Mouse (Mus musculus): ENCODE data around the gene Ushbp1. TPM values are rescaled to one million over a fixed set of nuclear protein-coding genes. Genes with fewer than 3 reads are reported as not detected.

The Ushbp1 gene
- polyA plus RNA-seq, 1 experiment from 2014 or later = 5.9 TPM

DNA sequence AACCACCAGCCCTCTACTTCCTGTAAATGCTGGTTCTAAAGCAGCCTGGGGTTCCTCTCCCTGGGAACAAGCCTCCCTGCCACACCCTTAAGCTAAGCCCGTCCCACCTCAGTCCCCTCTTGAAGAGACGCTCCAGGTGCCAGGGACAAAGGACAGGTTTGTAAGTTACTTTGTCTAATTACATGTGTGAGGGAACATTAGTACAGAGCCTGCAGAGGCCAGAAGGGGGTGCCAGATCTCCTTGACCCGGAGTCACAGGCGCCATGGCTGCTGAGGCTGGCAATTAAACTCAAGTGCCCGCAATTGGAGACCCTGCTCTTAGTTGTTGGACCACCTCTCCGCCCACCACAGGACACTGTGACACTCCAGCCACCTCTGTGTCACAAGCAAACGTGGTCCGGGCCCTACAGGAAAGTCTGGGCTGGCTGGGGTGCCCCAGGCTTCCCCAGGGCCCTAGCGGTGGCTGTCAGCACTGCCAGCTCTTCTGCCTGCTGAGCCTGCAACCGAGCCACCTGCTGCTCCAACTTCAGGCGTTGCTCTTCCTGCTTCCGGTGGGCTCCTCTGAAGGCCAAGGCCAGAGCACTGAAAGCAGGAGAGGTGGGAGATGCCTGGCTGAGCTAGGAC lies 10.3 kb downstream of the Ushbp1 start:
- Histone ChIP-seq H3K27me3 (ENCODE audit: poor library complexity, severe bottlenecking) (no peaks in the 10 kb centered on the region), H3K27ac (peak overlapping the region; percentile 48), H3K4me3 (peak overlapping the region; percentile 6; the same call in 1 of the 2 replicates), H3K9me3 (no peaks in the 10 kb centered on the region), H3K4me1 (peaks cover 37% of the 10 kb centered on the region), H3K36me3 (replicated peaks) (no peaks in the 10 kb centered on the region)
- WGBS = 76% methylated on average over 12 of the region's 12 CpGs
- DNase-seq (ENCODE audit: extremely low spot score, low spot score) = no peak

DNA sequence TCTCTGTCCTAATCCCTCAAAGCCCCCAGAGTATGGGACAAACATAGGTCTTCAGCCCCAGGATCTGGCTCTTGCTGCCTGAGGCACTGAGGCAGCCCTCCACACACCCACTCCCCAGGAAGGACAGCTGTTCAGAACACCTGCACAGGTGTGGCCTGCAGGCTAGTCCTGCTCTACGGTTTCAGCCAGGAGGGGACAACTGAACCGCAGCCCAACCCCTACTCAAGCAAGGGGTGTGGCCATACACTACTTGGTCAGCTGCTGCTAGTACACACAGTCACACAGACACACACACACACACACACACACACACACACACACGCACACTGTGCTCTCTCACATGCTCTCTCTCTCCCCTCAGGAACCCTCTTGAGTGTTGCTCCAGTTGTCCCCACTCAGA lies 11.7 kb downstream of the Ushbp1 start:
- H3K4me3 ChIP-seq = peak overlapping the region; percentile 71; the same call in 1 of the 2 replicates
- H3K9me3 ChIP-seq = no peaks in the 10 kb centered on the region
- H3K27ac ChIP-seq = peak overlapping the region; percentile 98
- peaks cover 52% of the 10 kb centered on the region for H3K4me1 ChIP-seq
- WGBS = 52% methylated on average over 3 of the region's 3 CpGs
- peaks cover 4% of the 10 kb centered on the region for H3K36me3 ChIP-seq (replicated peaks)
- DNase-seq (ENCODE audit: extremely low spot score, low spot score) = no peak
- H3K27me3 ChIP-seq (ENCODE audit: poor library complexity, severe bottlenecking) = no peaks in the 10 kb centered on the region

DNA sequence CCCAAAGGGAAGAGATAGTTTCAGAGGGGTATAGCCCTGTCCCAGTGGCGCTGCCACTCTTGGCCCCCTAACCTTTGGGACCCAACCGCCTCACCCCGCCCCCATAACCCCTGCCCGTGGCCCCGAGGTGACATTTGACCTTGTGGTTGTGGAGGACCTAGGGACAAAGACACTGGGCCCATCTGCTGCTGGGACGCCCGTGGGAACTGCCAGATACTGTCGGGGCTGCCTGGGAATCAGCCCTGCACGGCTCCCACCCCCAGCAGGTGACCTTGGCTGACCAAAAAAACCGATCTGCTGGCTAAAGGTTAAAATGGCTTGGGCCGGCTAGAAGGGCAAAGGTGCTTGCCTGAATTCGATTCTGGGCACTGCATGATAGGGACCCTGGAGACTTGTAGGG lies 12.2 kb downstream of the Ushbp1 start:
- peak overlapping the region; percentile 71 for H3K4me3 ChIP-seq
- 13% methylated on average over 12 of the region's 12 CpGs for WGBS
- peaks cover 57% of the 10 kb centered on the region for H3K4me1 ChIP-seq
- DNase-seq (ENCODE audit: extremely low spot score, low spot score) = no peak
- H3K27ac ChIP-seq = peak overlapping the region; percentile 98
- no peaks in the 10 kb centered on the region for H3K9me3 ChIP-seq
- peaks cover under 1% of the 10 kb centered on the region for H3K27me3 ChIP-seq (ENCODE audit: poor library complexity, severe bottlenecking)
- H3K36me3 ChIP-seq (replicated peaks) = peaks cover 9% of the 10 kb centered on the region

DNA sequence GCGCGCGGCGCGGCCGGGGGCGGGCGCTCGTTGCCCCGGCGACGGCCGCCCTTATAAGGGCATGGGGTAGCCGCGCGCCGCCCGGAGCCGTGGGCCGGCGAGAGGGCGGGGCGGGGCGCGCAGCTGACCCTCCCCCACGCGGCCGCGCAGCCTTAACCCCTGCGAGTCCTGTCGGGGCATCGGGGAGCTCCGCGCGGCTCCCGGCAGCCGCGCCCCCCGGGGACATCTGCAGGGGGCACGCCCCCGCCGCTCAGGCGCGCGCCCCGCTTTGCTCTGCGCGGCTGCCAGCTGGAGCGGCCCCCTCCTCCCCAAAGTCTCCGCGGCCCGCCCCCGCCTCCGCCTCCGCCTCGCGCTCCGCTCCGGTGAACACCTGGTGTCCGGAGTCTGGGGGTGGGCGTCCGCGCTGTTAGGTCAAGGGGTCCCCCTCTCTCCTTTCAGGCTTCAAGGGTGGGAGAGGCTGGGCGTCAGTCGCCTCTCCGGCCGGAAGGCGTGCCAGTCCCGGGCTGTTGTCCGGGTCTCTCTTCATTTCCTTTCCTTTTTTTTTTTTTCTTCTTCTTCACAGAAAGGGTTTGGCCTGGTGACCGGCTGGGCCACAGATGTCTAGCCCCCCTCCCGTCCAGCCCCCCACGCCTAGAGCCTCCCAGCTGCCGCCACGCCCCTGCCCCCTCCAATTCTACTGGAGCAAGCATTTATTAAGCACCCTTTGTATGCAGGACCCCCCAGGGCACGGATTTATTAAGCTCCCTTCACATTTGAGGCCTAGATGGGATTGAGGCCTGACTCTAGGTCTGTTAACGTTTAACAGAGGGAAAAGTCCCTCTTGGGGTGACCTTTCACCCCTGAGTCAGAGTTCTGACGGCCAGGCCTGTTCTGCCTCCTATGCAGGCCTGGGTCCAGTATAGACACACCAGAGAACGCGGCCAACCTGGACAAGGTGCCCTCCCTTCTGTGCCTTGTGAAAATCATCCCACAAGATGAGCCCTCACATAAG lies 13.3 kb downstream of the Ushbp1 start:
- Histone ChIP-seq H3K27ac (peak overlapping the region; percentile 98), H3K4me3 (peak overlapping the region; percentile 71), H3K36me3 (replicated peaks) (peaks cover 20% of the 10 kb centered on the region), H3K4me1 (peaks cover 64% of the 10 kb centered on the region), H3K9me3 (no peaks in the 10 kb centered on the region; the same call in 1 of the 2 replicates), H3K27me3 (ENCODE audit: poor library complexity, severe bottlenecking) (peaks cover 12% of the 10 kb centered on the region)
- WGBS = under 1% methylated on average over 80 of the region's 80 CpGs
- DNase-seq (ENCODE audit: extremely low spot score, low spot score) = peak; percentile 82

DNA sequence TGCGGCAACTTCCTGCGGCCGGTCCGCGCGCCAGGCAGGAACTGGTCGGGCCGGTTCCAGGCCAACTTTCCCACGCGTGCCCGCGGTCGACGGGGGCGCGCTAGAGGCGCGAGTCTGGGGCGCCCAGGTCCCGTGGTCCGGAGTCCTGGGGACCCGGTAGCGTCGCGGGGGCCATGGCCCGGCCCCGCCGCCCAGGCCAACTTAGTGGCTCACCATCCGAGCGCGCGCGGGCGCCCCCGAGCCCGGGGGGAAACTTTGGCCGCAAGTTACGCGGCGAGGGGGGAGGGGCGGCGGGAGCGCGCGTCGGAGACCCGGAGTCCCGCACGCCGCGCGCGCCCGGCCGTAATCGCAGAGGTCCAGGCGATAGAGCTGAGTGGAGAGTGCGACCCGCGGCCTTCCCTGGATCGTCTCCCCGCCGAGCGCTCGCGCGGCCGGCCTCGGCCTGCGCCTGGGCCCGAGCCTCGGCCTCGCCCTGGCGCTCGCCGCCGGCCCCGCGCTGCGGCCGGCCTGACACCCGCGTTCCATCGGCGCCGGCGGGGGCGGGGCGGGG lies 14.1 kb downstream of the Ushbp1 start, which contains the start of gene Nr2f6:
Gene Nr2f6, minus strand, starts transcription at position 540 of the 550 bp plus-strand sequence.
- Histone ChIP-seq H3K27me3 (ENCODE audit: poor library complexity, severe bottlenecking) (peaks cover 20% of the 10 kb centered on the region), H3K4me3 (peak within 1 kb of the TSS; percentile 71)
- peak; percentile 72 for DNase-seq (ENCODE audit: extremely low spot score, low spot score)

DNA sequence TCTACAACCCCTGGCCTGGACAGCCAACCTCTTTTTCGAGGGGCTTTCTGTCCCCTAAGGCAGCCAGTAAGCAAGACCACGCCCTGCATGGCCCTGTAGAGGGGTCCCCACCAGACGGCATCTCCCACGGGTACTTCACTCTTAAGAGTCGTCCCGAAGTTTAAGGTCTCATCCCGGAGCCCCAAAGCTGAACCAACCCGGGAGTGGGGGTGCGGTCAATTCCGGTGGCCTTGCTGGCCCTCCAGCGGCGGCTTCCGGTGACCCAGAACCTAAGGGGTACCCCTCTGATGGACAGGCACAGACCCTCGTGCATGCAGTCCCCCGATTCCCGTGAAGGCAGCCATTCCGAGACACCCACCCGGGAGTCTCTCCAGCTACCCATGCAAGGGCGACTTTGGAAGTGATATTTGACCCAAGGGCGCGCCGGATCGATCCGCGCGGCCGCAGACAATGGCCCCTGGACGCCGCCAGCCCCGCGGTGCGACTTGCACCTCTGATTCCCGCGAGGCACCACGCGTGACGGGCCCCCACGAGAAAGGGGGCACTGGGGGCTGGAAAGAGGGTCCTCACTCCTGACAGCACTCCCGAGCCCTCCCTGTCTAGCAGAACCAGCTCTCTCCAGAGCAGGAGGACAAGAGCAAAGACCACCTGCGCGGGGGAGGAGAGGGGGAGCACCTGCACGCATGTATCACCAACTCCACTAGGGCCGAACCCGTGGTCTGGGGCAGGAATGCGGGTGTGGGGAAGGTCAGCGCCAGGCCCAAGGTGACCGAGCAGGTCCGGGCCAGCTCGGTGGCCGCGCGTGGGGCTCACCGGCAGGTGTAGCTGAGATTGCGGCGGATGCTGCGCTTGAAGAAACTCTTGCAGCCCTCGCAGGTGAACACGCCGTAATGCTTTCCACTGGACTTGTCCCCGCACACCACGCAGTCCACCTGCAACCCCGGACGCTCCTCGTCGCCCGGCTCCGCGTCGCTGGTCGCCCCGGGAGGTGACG lies 15.1 kb downstream of the Ushbp1 start:
- H3K9me3 ChIP-seq = no peaks in the 10 kb centered on the region; the same call in 1 of the 2 replicates
- H3K36me3 ChIP-seq (replicated peaks) = peaks cover 38% of the 10 kb centered on the region
- DNase-seq (ENCODE audit: extremely low spot score, low spot score) = peak; percentile 44
- 1% methylated on average over 72 of the region's 72 CpGs for WGBS
- H3K27me3 ChIP-seq (ENCODE audit: poor library complexity, severe bottlenecking) = peaks cover 25% of the 10 kb centered on the region
- peak overlapping the region; percentile 98 for H3K27ac ChIP-seq
- peak overlapping the region; percentile 71 for H3K4me3 ChIP-seq
- peaks cover 78% of the 10 kb centered on the region for H3K4me1 ChIP-seq

More for the DNA sequence above, 14.1 kb downstream of the Ushbp1 start, which contains the start of gene Nr2f6:
- under 1% methylated on average over 89 of the region's 89 CpGs for WGBS
- H3K4me1 ChIP-seq = peaks cover 71% of the 10 kb centered on the region
- H3K36me3 ChIP-seq (replicated peaks) = peaks cover 28% of the 10 kb centered on the region
- peak within 1 kb of the TSS; percentile 98 for H3K27ac ChIP-seq
- no peaks in the 10 kb centered on the region; the same call in 1 of the 2 replicates for H3K9me3 ChIP-seq

DNA sequence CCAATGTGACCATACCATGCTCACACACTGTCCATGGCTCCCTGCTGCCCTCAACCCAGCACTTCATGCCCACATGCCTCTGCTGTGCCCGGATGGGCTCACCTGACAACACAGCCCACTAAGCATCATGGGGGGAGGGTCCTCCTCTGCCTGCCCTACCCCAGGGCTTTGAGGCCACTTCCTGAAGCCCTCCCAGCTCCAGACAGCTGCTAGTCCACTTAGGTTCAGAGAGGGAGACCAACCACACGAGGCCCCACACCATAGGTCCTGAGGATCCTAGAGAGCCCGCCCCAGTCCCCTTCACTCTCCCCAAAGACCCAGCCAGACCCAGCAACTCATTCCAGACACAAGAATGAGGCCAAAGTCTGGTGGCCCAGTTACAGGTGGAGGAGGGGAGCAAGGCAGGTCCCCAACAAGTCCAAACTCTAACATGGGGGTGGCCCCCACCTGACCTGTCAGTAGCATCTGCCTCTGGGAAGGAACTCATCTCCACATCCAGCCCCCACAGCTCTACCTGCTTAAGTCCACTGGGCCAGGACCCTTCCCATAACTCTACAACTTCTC lies 16.0 kb downstream of the Ushbp1 start:
- H3K4me1 ChIP-seq = peaks cover 85% of the 10 kb centered on the region
- WGBS = 40% methylated on average over 3 of the region's 3 CpGs

DNA sequence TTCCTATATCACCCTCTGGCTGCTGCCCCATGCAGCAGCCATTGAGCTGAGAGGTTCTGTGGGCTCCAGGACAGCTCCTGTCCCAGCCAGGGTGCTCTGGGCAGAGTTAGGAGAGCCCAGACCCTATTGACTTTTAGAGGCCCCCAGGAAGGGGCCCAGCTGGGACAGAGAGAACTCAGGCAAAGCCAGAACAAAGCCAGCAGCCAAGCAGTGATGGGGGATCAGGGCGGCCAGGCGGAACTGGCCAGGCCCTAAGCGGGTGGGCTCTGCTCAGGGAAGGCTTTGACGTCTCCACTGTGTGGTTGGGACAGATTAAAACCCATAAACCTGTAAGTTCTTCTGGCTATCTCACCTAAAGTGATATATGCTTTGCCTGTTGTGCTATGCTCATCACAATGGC lies 16.6 kb downstream of the Ushbp1 start:
- Histone ChIP-seq H3K4me1 (peaks cover 84% of the 10 kb centered on the region), H3K36me3 (replicated peaks) (peaks cover 53% of the 10 kb centered on the region), H3K4me3 (peak overlapping the region; percentile 71), H3K27ac (peak overlapping the region; percentile 98), H3K27me3 (ENCODE audit: poor library complexity, severe bottlenecking) (peaks cover 30% of the 10 kb centered on the region), H3K9me3 (no peaks in the 10 kb centered on the region; the same call in 1 of the 2 replicates)
- WGBS = 29% methylated on average over 4 of the region's 4 CpGs
- no peak for DNase-seq (ENCODE audit: extremely low spot score, low spot score)

More for the DNA sequence above, 16.0 kb downstream of the Ushbp1 start:
- H3K36me3 ChIP-seq (replicated peaks) = peaks cover 47% of the 10 kb centered on the region
- peaks cover 30% of the 10 kb centered on the region for H3K27me3 ChIP-seq (ENCODE audit: poor library complexity, severe bottlenecking)
- DNase-seq (ENCODE audit: extremely low spot score, low spot score) = no peak
- no peaks in the 10 kb centered on the region; the same call in 1 of the 2 replicates for H3K9me3 ChIP-seq
- peak overlapping the region; percentile 98 for H3K27ac ChIP-seq
- peak overlapping the region; percentile 71 for H3K4me3 ChIP-seq

DNA sequence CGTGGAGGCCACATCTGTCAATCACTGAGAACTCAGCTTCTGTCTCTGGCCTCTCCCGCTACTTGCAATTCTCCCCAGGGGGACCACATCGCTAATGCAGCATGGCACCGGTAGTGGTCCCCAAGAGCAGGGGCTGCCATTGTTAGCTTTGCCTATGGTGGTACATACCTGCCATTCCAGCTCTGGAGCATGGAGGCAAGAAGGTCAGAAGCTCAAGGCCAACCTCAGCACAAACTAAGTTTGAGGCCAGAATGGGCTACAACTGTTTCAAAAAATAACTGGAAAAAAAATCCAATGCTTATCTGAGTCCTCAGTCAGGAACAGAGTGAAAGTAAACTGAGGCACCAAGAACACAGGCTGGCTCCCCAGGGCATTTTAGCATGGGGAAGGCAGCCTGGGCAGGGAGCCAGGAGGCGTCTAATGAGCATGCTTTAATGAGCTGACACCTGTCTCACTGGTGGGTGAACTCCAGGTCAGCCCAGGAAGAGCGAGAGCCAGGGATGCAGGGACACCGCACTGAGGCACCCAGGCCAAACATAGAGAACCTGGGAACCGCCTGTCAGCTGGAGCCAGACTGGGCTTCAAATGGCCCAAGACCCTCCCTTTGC lies 19.1 kb downstream of the Ushbp1 start:
- H3K27me3 ChIP-seq (ENCODE audit: poor library complexity, severe bottlenecking) = peaks cover 30% of the 10 kb centered on the region
- 51% methylated on average over 8 of the region's 8 CpGs for WGBS
- peaks cover 73% of the 10 kb centered on the region for H3K36me3 ChIP-seq (replicated peaks)
- no peak for DNase-seq (ENCODE audit: extremely low spot score, low spot score)
- peak overlapping the region; percentile 47 for H3K4me3 ChIP-seq
- H3K9me3 ChIP-seq = no peaks in the 10 kb centered on the region; the same call in 1 of the 2 replicates
- H3K4me1 ChIP-seq = peaks cover 66% of the 10 kb centered on the region
- H3K27ac ChIP-seq = peak overlapping the region; percentile 78

DNA sequence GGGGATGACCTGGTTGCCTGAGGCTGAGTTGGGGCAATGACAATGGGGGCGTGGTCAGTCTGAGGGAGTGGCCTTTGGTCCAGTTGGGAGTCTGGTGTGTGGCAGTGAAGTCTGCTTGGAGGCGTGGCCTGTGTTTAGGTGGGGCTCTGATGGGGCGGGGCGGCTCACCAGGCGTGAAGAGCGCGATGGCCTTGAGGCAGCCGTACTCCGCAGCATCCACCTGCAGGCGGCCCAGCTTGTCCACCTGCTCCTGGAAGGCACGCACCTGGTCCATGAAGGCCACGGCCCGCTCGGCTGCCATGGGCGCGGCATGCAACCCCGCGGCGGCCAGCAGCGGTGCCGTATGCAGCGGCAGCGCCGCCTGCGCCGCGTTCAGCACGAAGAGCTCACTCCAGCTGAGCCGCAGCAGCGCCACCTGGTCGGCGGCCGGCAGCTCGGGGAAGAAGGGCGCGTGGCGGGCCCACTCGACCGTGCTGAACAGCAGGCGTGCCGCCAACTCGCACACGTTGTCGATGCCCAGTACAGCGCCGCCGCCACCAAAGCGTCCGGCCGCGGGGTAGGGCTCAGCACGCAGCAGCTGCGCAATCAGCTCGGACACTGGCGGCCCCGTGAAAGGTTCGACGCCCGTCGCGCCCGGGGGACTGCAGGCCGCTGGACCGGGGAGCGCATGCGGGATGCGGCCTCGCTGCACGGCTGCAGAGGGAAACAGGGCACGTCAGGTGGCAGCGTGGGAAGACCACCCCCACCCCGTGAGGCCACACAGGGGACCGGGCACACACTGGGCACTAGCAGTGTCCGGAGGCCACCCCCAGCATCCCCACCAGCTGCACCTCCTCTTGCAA lies 19.8 kb downstream of the Ushbp1 start:
- H3K36me3 ChIP-seq (replicated peaks) = peaks cover 73% of the 10 kb centered on the region

More for the DNA sequence above, 19.8 kb downstream of the Ushbp1 start:
- Histone ChIP-seq H3K9me3 (no peaks in the 10 kb centered on the region; the same call in 1 of the 2 replicates), H3K4me3 (peak overlapping the region; percentile 47), H3K4me1 (peaks cover 65% of the 10 kb centered on the region), H3K27ac (peak overlapping the region; percentile 78), H3K27me3 (ENCODE audit: poor library complexity, severe bottlenecking) (peaks cover 30% of the 10 kb centered on the region)
- DNase-seq (ENCODE audit: extremely low spot score, low spot score) = peak; percentile 68
- WGBS = 8% methylated on average over 74 of the region's 74 CpGs

All from forebrain, embryonic 10.5 days (tissue).